Mouse (Mus musculus): ENCODE data around the gene Foxs1. TPM values are rescaled to one million over a fixed set of nuclear protein-coding genes. Genes with fewer than 3 reads are reported as not detected.

Foxs1 gene
- total RNA-seq, 2 experiments from 2014 or later, result 0.37 to 0.84 TPM

DNA sequence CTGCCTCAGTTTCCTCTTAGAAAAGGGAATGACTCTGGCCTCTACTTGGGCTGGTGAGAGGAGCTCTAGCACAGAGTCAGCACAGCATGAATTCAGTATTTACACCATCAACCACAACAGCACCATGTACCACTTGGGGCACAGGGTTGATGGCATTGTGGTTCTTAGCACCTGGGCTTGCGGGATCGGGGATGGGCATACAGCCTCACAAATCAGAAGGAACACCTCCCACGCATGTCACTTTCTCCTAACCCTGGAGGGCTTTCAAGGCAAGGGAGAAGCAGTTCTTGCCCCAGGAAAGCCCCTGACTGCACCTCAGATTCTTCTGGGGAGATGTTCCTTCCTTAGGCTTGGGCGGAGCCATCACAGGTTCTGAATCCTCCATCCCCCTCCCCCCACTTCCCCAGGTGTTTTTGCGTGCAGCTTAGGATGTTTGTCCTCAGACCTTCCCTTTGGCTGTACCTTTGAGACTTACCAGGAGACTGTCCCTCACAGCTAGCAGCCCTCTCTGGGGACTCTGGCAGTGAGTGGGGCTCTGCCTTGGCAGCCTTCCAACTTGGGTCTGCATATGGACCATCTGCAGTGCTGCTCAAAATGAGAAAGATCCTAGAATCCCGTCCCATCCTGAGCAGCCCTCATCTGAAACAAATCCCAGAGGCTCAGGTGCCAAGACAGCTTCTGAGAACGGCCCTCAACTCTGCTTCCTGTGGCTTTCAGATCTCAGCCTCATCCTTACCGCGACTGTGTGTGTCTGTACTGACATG is 26.6 kb downstream of the Foxs1 start:
- H3K4me3 ChIP-seq, result no peak overlapping the region

DNA sequence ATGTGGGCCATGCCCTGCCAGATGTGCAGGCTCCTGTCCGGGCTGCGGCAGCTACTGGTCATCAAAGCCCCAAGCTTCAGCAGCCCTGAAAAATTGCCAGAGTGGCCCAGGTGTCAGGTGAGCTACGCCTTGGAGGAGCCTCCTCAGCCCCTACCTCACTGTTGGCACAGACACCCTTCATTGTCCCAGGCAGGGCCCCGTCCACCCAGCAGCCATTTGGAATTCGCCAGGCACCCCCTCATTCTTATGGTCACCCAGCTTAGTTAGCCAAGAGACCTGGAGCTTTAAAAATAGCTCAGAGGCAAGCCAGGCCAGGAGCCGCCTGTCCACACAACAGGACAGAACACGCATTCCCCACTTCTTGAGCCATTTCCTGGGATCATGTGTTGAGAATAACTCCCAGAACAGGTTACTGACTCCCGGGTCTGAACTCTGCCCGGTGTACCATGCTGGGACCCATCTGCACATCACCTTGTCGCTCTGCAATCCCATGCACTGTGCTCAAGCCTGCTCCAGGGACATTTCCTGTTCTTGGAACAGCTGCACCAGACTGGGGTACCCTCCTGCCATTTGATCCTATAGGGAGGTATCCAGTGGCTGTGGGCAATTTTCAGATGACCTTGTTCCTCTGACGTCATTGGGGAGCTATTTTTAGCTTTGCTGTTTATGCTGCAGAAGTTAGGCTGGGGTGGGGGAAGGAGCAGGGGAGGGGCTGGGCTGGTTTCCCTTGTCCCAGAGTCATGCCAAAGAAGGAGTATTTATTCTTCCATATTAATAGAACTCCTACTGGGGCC is 27.8 kb downstream of the Foxs1 start:
- TF ChIP-seq CTCF (conservative IDR thresholded peaks at IDR 0.05), result no peak
- DNase-seq (ENCODE audit: low spot score in 2 of 2), result no peak
- Histone ChIP-seq H3K27ac (no peak overlapping the region), H3K4me3 (no peak overlapping the region)

More for the DNA sequence above, 26.6 kb downstream of the Foxs1 start:
- no peak for TF ChIP-seq CTCF (conservative IDR thresholded peaks at IDR 0.05)
- DNase-seq (ENCODE audit: low spot score in 2 of 2), result no peak
- H3K27ac ChIP-seq, result no peak overlapping the region

DNA sequence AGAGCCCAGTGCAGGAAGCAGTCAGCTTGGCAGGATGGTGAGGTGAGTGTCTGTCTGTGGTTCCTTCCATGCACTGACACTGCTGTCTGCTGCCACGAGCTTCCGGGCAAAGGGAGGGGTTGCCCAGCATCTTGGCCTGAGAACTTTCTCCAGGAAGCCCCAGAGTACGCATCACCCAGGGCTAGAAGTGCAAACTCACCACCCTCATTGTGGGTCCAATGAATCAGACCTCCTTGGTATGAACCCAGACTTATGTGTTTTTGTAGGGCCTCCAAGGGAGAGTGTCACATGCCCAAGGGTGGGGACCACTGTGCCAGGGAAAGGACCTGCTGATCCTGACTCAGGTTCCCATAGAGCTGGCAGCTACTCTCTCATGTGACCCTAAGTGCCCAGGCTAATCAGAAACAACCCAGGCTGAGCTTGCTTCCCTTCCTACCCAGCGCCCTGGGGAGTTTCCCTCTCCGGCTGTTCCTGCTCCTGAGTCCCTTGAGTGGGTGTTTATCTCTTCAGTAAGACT is 28.8 kb downstream of the Foxs1 start:
- H3K4me3 ChIP-seq, result no peak overlapping the region
- no peak for DNase-seq (ENCODE audit: low spot score in 2 of 2)
- no peak for TF ChIP-seq CTCF (conservative IDR thresholded peaks at IDR 0.05)
- no peak overlapping the region for H3K27ac ChIP-seq

DNA sequence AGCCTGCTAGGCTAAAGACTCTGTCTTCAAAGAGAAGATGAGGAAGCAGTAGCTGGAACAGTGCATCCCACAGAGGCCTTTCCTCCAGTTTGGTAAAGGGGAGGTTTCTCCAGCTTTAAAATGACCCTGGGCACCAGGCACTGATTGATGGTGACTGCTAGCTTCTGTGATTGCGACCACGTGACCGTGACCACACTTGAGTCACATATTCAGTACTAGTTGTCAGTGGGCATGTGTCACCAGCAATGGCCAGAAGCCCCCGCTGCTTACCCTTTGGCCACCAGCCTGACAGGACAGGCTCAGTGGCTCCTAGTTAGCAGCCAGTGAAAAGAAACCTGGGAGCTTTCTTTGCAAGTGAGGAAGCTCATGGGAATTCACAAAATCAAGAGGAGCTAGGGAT is 29.4 kb downstream of the Foxs1 start:
- Histone ChIP-seq H3K4me3 (no peak overlapping the region), H3K27ac (no peak overlapping the region)
- no peak for TF ChIP-seq CTCF (conservative IDR thresholded peaks at IDR 0.05)
- DNase-seq (ENCODE audit: low spot score in 2 of 2), result no peak

- DNase-seq (ENCODE audit: low spot score in 2 of 2), result no peak
- Histone ChIP-seq H3K4me3 (no peak overlapping the region), H3K27ac (no peak overlapping the region)
- TF ChIP-seq CTCF (conservative IDR thresholded peaks at IDR 0.05), result no peak
Measured at GRCm38 (mm10) chr2:152902658-152903057, 30.4 kb downstream of the Foxs1 start.

DNA sequence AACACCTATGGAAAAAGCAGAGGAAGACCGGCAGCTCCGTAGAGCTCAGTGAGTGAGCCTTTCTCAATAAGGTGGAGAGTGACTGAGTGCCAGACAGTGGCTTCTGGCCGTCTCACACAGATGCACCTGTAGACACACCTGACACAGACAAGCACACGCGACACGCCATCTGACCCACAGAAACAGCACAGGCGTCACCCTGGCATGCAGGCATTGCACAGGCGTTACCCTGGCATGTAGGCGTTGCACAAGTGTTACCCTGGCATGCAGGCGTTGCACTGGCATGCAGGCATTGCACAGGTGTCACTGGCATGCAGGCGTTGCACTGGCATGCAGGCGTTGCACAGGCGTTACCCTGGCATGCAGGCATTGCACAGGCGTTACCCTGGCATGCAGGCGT is 31.7 kb downstream of the Foxs1 start:
- no peak for DNase-seq (ENCODE audit: low spot score in 2 of 2)
- Histone ChIP-seq H3K27ac (no peak overlapping the region), H3K4me3 (no peak overlapping the region)
- TF ChIP-seq CTCF (conservative IDR thresholded peaks at IDR 0.05), result no peak

DNA sequence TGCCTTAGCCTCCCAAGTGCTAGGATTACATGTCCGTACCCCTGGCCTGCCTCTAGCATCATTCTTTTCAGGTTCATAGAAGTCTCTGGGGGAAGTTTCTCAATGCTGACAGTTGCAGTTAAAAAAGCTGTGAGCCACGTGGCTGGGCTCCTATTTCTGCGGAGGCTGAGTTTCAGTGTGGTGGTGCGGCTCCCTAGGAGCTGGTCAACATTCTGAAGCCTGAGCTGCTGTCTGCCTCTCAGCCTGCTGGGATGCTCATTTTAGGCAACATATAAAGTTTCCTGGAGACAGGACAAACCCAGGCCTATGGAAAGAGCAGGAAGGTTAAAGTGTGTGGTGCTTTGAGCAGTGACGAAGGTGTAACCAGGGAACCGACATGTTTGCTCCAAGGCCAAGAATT is 34.0 kb downstream of the Foxs1 start:
- DNase-seq (ENCODE audit: low spot score in 2 of 2), result no peak
- H3K4me3 ChIP-seq, result no peak overlapping the region
- no peak overlapping the region for H3K27ac ChIP-seq
- no peak for TF ChIP-seq CTCF (conservative IDR thresholded peaks at IDR 0.05)

GRCm38 (mm10) chr2:152896926-152897325 is 36.1 kb downstream of the Foxs1 start:
- H3K27ac ChIP-seq, result no peak overlapping the region
- H3K4me3 ChIP-seq, result no peak overlapping the region
- no peak for TF ChIP-seq CTCF (conservative IDR thresholded peaks at IDR 0.05)
- no peak for DNase-seq (ENCODE audit: low spot score in 2 of 2)

DNA sequence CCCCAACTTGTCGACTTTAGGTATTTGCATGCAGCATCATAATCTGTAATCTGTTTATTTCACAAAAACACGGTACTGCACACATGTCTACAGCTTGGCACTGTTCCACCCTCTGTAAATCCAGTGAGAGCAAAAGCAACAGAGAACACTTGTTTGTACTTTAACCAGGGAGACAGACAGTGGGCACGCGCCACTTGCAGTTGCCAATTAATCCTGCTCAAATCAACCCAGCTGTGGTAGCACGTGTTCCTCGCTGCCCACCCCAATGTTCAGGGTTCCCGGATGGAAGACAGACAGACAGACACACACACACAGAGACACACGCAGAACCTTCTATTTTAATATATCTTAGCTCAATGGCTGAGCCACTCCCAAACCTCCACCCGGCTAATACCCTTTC is 37.2 kb downstream of the Foxs1 start:
- Histone ChIP-seq H3K27ac (no peak overlapping the region), H3K4me3 (no peak overlapping the region)
- no peak for TF ChIP-seq CTCF (conservative IDR thresholded peaks at IDR 0.05)
- no peak for DNase-seq (ENCODE audit: low spot score in 2 of 2)

- Histone ChIP-seq H3K27ac (no peak overlapping the region), H3K4me3 (no peak overlapping the region)
- DNase-seq (ENCODE audit: low spot score in 2 of 2), result no peak
- no peak for TF ChIP-seq CTCF (conservative IDR thresholded peaks at IDR 0.05)
Measured at GRCm38 (mm10) chr2:152888774-152889173, 44.2 kb downstream of the Foxs1 start.

- no peak overlapping the region for H3K27ac ChIP-seq
- no peak for DNase-seq (ENCODE audit: low spot score in 2 of 2)
- no peak overlapping the region for H3K4me3 ChIP-seq
- no peak; the same call in 1 of the 2 replicates for TF ChIP-seq CTCF (conservative IDR thresholded peaks at IDR 0.05)
Measured at GRCm38 (mm10) chr2:152887230-152887629, 45.8 kb downstream of the Foxs1 start.

- no peak overlapping the region for H3K4me3 ChIP-seq
- DNase-seq (ENCODE audit: low spot score in 2 of 2), result peak; percentile 13 to 24
- 0 out of 2 replicates have a peak overlapping the region, but pooled peaks have one; percentile 23 for H3K27ac ChIP-seq
- TF ChIP-seq CTCF (conservative IDR thresholded peaks at IDR 0.05), result no peak
Measured at GRCm38 (mm10) chr2:152884101-152884645, 48.8 kb downstream of the Foxs1 start.

Other genes starting within 250 kb of the Foxs1 start
- gene Mcts2, start 246.2 kb downstream of the Foxs1 start, total RNA-seq (2021), result 10 to 100 TPM; 18.8 to 20.8 TPM
- 10 to 100 TPM; 23.5 to 25.4 TPM for gene Id1, start 197.0 kb downstream of the Foxs1 start, total RNA-seq (2021)
- 1 to 10 TPM; 1.4 to 1.6 TPM for gene Cox4i2, start 179.0 kb downstream of the Foxs1 start, total RNA-seq (2021)
- 100 to 1,000 TPM; 129 to 134 TPM for gene Bcl2l1, start 101.5 kb downstream of the Foxs1 start, total RNA-seq (2021)
- gene Tpx2, start 85.2 kb downstream of the Foxs1 start, total RNA-seq (2021), result 1 to 10 TPM; 2.0 to 2.2 TPM
- not detected for gene Mylk2, start 21.9 kb downstream of the Foxs1 start, total RNA-seq (2021)
- gene Dusp15, start 18.5 kb upstream of the Foxs1 start, total RNA-seq (2021), result 10 to 100 TPM in 1 of 2 experiments, 1 to 10 TPM in 1; 9.3 to 11.9 TPM
- 1 to 10 TPM in 1 of 2 experiments, under 1 TPM in 1; 0.79 to 1.5 TPM for gene Ttll9, start 29.3 kb upstream of the Foxs1 start, total RNA-seq (2021)
- gene Pdrg1, start 82.2 kb upstream of the Foxs1 start, total RNA-seq (2021), result 10 to 100 TPM; 37.0 to 41.7 TPM
- gene Xkr7, start 98.6 kb upstream of the Foxs1 start, total RNA-seq (2021), result 1 to 10 TPM; 2.0 TPM
- gene Ccm2l, start 132.7 kb upstream of the Foxs1 start, total RNA-seq (2021), result 1 to 10 TPM; 4.9 to 6.6 TPM
- 1 to 10 TPM; 1.9 to 2.2 TPM for gene Hck, start 175.3 kb upstream of the Foxs1 start, total RNA-seq (2021)
- gene Tm9sf4, start 228.1 kb upstream of the Foxs1 start, total RNA-seq (2021), result 100 to 1,000 TPM in 1 of 2 experiments, 10 to 100 TPM in 1; 96.8 to 101 TPM

Measured in layer of hippocampus, adult 2 months (tissue).